Mouse (Mus musculus) myocyte (in vitro differentiated cells): Measurements from ENCODE around the gene Sytl3. TPM values are rescaled to one million over a fixed set of nuclear protein-coding genes. Genes with fewer than 3 reads are reported as not detected.
A peak's percentile ranks its signal among the peaks of the same experiment; 100 is the strongest.

ENCODE experiments used
- H3K27me3 ChIP-seq: one replicate; pipeline ENCODE4 v1.6.1; 2011; ENCODE audit not compliant: control insufficient read depth, insufficient read depth, insufficient read length
- H3K36me3 ChIP-seq: one replicate; pipeline ENCODE4 v1.6.1; 2011; ENCODE audit not compliant: control insufficient read depth, insufficient read depth
- H3K4me2 ChIP-seq: one replicate; pipeline ENCODE4 v1.6.1; 2011; ENCODE audit warnings: low read depth, control low read depth
- H3K4me3 ChIP-seq: one replicate; pipeline ENCODE4 v1.5.1; 2011; ENCODE audit warnings: mild to moderate bottlenecking, control low read depth, moderate library complexity
- H3K79me2 ChIP-seq: one replicate; pipeline ENCODE4 v1.6.1; 2011; ENCODE audit not compliant: control insufficient read depth, insufficient read depth
- H3ac ChIP-seq: one replicate; pipeline ENCODE4 v1.6.1; 2011; ENCODE audit not compliant: control insufficient read depth, insufficient read length
- CEBPB ChIP-seq: IDR thresholded peaks from 2 replicates; pipeline ENCODE4 v1.6.1; 2011; ENCODE audit warnings: mild to moderate bottlenecking, moderate library complexity; ENCODE audit not compliant: poor library complexity, insufficient read depth, severe bottlenecking
- E2F4 ChIP-seq: IDR thresholded peaks from one replicate; pipeline ENCODE4 v1.6.1; 2011; ENCODE audit warnings: mild to moderate bottlenecking, control low read depth, moderate library complexity; ENCODE audit not compliant: insufficient read depth
- MAX ChIP-seq: IDR thresholded peaks from one replicate; pipeline ENCODE4 v1.6.1; 2011; ENCODE audit warnings: low read depth, mild to moderate bottlenecking, control low read depth
- MYOD1 ChIP-seq, 3 experiments: IDR thresholded peaks; one replicate each; pipeline ENCODE4 v1.6.1; 2011; ENCODE audit warnings: control low read depth in 2 of 3, low read depth in 2 of 3, mild to moderate bottlenecking in 2 of 3, moderate library complexity in 1 of 3; ENCODE audit not compliant: insufficient read length in 2 of 3, control insufficient read depth in 1 of 3
- MYOG ChIP-seq, 3 experiments: IDR thresholded peaks; one replicate each; pipeline ENCODE4 v1.6.1; 2011; ENCODE audit warnings: control low read depth in 2 of 3, low read depth in 2 of 3, mild to moderate bottlenecking in 2 of 3; ENCODE audit not compliant: insufficient read length in 2 of 3, control insufficient read depth in 1 of 3, insufficient read depth in 1 of 3
- POLR2A ChIP-seq: IDR thresholded peaks from one replicate; pipeline ENCODE4 v1.6.1; 2011; ENCODE audit warnings: low read depth, mild to moderate bottlenecking, control low read depth, moderate library complexity; ENCODE audit not compliant: insufficient read length
- POLR2AphosphoS2 ChIP-seq: IDR thresholded peaks from one replicate; pipeline ENCODE4 v1.6.1; 2011; ENCODE audit warnings: low read depth, control low read depth; ENCODE audit not compliant: insufficient read length
- REST ChIP-seq: IDR thresholded peaks from one replicate; pipeline ENCODE4 v1.6.1; 2011; ENCODE audit warnings: mild to moderate bottlenecking, control low read depth, moderate library complexity; ENCODE audit not compliant: insufficient read depth, insufficient read length
- SRF ChIP-seq: IDR thresholded peaks from one replicate; pipeline ENCODE4 v1.6.1; 2011; ENCODE audit warnings: low read depth; ENCODE audit not compliant: control insufficient read depth, insufficient read length
- TCF12 ChIP-seq: IDR thresholded peaks from one replicate; pipeline ENCODE4 v1.6.1; 2011; ENCODE audit warnings: mild to moderate bottlenecking, control low read depth; ENCODE audit not compliant: poor library complexity, insufficient read depth, severe bottlenecking
- TCF3 ChIP-seq: IDR thresholded peaks from one replicate; pipeline ENCODE4 v1.6.1; 2011; ENCODE audit warnings: low read depth, control low read depth; ENCODE audit not compliant: insufficient read length
- USF1 ChIP-seq: IDR thresholded peaks from one replicate; pipeline ENCODE4 v1.6.1; 2011; ENCODE audit warnings: low read depth, mild to moderate bottlenecking, control low read depth, moderate library complexity
- polyA plus RNA-seq: library from polyadenylated mRNA; unstranded; fragments of >200 nt; fragmentation: generic; extraction: Trizol; gene quantifications from one replicate; pipeline ENCODE4 v1.2.1, GENCODE M21; 2012; ENCODE audit warnings: missing spikeins

Sytl3 gene
- polyA plus RNA-seq, 1 experiment = not detected

DNA sequence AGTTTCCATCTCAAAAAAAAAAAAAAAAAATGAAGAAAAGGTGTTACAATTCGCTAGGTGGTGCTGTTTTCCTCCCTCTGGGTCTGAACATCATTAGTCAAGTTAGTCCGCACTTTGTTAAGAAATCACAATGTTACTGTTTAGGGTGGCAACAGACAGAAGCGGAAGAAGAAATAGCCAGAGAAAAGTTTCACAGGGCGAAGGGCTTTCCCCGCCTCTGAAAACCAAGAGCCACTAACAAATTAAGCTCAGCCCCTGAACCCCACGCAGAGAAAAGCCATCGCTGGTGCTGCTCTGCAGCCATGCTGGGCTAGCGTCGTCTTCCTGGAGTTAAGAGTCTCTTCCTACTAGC lies 119.4 kb downstream of the Sytl3 start:
- peak overlapping the region; percentile 91 for H3K4me3 ChIP-seq
- H3K79me2 ChIP-seq = peaks cover 79% of the 10 kb centered on the region
- peak overlapping the region; percentile 94 for H3K4me2 ChIP-seq
- H3ac ChIP-seq = no peak overlapping the region
- no peaks in the 10 kb centered on the region for H3K27me3 ChIP-seq
- H3K36me3 ChIP-seq = no peaks in the 10 kb centered on the region
- TF ChIP-seq CEBPB (no peak), POLR2AphosphoS2 (no peak), REST (no peak), SRF (no peak), TCF12 (no peak), MAX (no peak), USF1 (no peak), MYOG (IDR thresholded peaks at IDR 0.05; ENCODE audit: control insufficient read depth in 1 of 3, insufficient read depth in 1 of 3, insufficient read length in 2 of 3, low read depth in 2 of 3) (no peak), POLR2A (no peak), TCF3 (no peak), E2F4 (no peak), MYOD1 (IDR thresholded peaks at IDR 0.05; ENCODE audit: control insufficient read depth in 1 of 3, insufficient read length in 2 of 3, low read depth in 2 of 3) (no peak)

- TF ChIP-seq POLR2AphosphoS2 (no peak), TCF3 (no peak), TCF12 (no peak), USF1 (no peak), CEBPB (no peak), E2F4 (no peak), MAX (no peak), MYOD1 (IDR thresholded peaks at IDR 0.05; ENCODE audit: control insufficient read depth in 1 of 3, insufficient read length in 2 of 3, low read depth in 2 of 3) (no peak), REST (no peak)
- Histone ChIP-seq H3K79me2 (peaks cover 73% of the 10 kb centered on the region), H3K4me3 (peak overlapping the region; percentile 91), H3K36me3 (no peaks in the 10 kb centered on the region), H3K4me2 (peak overlapping the region; percentile 94), H3K27me3 (no peaks in the 10 kb centered on the region), H3ac (no peak overlapping the region)
Observed at GRCm38 (mm10) chr17:6778771-6779509, 120.0 kb downstream of the Sytl3 start.

DNA sequence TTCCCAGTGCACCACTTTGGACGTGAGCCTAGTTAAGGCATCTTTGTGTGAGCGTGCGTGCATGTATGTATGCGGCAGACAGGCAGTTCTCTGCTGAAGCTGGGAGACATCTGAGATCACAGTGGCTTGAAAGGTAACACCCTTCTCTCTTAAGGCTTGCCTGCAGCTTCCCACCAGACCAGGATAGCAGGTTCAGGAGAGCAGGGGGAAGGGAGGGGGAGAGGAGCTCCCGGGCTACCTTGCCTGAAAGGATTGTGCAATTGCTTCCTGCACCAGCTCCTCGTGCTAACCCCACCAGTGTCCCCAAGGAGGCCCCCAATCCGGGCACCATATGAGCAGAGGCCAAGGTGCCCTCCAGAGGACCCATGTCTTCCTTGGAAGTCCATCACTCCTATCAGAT lies 120.7 kb downstream of the Sytl3 start:
- no peaks in the 10 kb centered on the region for H3K27me3 ChIP-seq
- no peak overlapping the region for H3ac ChIP-seq
- TF ChIP-seq USF1 (no peak), MYOD1 (IDR thresholded peaks at IDR 0.05; ENCODE audit: control insufficient read depth in 1 of 3, insufficient read length in 2 of 3, low read depth in 2 of 3) (no peak), CEBPB (no peak), TCF12 (no peak), E2F4 (no peak), POLR2A (no peak), MYOG (IDR thresholded peaks at IDR 0.05; ENCODE audit: control insufficient read depth in 1 of 3, insufficient read depth in 1 of 3, insufficient read length in 2 of 3, low read depth in 2 of 3) (no peak), MAX (no peak)
- peaks cover 66% of the 10 kb centered on the region for H3K79me2 ChIP-seq
- H3K4me3 ChIP-seq = peak overlapping the region; percentile 91
- H3K4me2 ChIP-seq = peak overlapping the region; percentile 94
- H3K36me3 ChIP-seq = no peaks in the 10 kb centered on the region

DNA sequence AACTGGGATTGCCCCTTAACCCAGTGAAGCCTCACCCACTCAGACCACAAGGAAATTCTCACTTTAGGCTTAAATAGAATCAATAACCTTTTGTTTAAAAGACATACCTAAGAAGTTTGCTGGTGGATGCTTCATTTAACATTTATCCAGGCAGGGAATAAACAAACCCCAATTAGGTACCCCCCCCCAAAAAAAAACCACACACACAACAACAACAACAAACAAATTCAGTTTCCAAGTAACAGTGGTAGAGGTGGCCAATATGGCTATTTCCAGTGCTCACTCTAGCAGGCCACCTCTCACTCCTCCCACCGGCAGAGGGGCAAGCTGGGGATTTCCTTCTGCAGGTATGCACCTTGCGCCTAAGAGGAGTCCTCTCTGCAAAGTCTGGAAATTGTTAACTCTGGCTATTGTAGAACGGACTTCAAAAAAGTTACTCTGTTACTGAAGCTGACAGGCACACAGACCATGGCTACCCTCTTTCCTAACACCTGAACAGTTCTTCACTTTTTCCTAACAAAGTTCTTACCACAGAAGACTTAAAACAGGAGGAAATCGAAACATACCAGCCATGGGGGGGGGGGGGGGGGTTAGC lies 121.7 kb downstream of the Sytl3 start:
- H3K4me3 ChIP-seq = peak overlapping the region; percentile 91
- H3K27me3 ChIP-seq = no peaks in the 10 kb centered on the region
- peaks cover 59% of the 10 kb centered on the region for H3K79me2 ChIP-seq
- TF ChIP-seq MYOD1 (IDR thresholded peaks at IDR 0.05; ENCODE audit: control insufficient read depth in 1 of 3, insufficient read length in 2 of 3, low read depth in 2 of 3) = no peak
- H3K4me2 ChIP-seq = peak overlapping the region; percentile 94
- H3ac ChIP-seq = no peak overlapping the region
- no peaks in the 10 kb centered on the region for H3K36me3 ChIP-seq

DNA sequence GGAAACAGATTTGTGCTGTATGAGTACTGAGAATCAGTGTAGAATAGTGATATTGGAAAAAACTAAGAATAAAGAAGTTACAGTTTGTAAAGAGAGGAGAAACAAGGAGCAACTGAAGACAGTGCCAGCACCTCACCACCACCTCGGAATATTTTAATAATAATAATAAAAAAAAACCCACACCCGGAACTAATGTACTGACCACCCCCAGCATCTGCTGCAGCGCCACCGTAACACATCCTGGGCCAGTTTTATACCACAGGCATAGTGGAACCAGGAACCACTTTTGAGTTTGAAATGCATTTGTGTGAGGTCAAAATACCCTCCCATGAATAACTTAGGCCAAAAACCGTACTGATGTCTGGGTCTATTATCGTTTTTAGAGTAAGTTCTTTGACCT lies 122.4 kb downstream of the Sytl3 start:
- H3K79me2 ChIP-seq = peaks cover 52% of the 10 kb centered on the region
- no peaks in the 10 kb centered on the region for H3K27me3 ChIP-seq
- peak overlapping the region; percentile 91 for H3K4me3 ChIP-seq
- peak overlapping the region; percentile 94 for H3K4me2 ChIP-seq
- H3ac ChIP-seq = no peak overlapping the region
- H3K36me3 ChIP-seq = no peaks in the 10 kb centered on the region
- TF ChIP-seq SRF = no peak
- no peak for TF ChIP-seq MYOD1 (IDR thresholded peaks at IDR 0.05; ENCODE audit: control insufficient read depth in 1 of 3, insufficient read length in 2 of 3, low read depth in 2 of 3)
- TF ChIP-seq CEBPB = no peak
- no peak for TF ChIP-seq REST
- TF ChIP-seq TCF12 = no peak
- no peak for TF ChIP-seq POLR2A
- TF ChIP-seq MAX = no peak
- no peak for TF ChIP-seq TCF3
- TF ChIP-seq MYOG (IDR thresholded peaks at IDR 0.05; ENCODE audit: control insufficient read depth in 1 of 3, insufficient read depth in 1 of 3, insufficient read length in 2 of 3, low read depth in 2 of 3) = no peak
- TF ChIP-seq E2F4 = no peak
